Mouse (Mus musculus): ENCODE data around the gene Ppm1l.

DNA sequence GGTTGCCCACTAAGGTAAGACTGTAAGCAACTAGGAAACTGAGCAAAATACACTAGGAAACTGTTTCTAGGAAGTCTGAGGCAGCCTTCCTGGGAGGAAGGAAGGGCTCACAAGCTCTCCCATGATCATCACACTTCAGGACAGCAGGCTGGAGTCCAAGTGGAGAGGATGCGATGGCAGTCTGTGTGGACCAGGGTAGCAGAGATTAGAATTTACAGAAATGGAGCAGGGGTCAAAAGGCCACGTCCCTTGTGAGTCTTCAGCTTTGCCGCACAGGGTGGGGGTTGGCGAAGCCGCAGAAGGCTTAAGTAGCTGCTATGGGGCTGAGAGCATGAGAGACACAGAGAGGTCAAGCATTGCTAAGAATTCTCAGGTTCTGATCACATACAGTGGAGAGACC lies 245.0 kb downstream of the Ppm1l start:
- no peak for TF ChIP-seq CTCF (IDR thresholded peaks at IDR 0.05 in 2 of 3, conservative IDR thresholded peaks at IDR 0.05 in 1 of 3; ENCODE audit: control insufficient read depth in 1 of 3, insufficient read depth in 1 of 3, low read depth in 2 of 3, low read length in 3 of 3, poor library complexity in 1 of 3, severe bottlenecking in 1 of 3)
- TF ChIP-seq KAT2A (conservative IDR thresholded peaks at IDR 0.05; ENCODE audit: low read depth, low read length), result no peak
- TF ChIP-seq ELF1 (IDR thresholded peaks at IDR 0.05; ENCODE audit: low read depth, low read length), result no peak
- no peak for TF ChIP-seq MAFK (IDR thresholded peaks at IDR 0.05; ENCODE audit: borderline replicate concordance, low read depth, low read length)
- no peak for TF ChIP-seq USF1 (IDR thresholded peaks at IDR 0.05; ENCODE audit: low read depth, low read length)
- TF ChIP-seq CHD1 (IDR thresholded peaks at IDR 0.05; ENCODE audit: low read depth, low read length), result no peak
- no peak for TF ChIP-seq EP300 (IDR thresholded peaks at IDR 0.05; ENCODE audit: low read depth in 1 of 2, low read length in 2 of 2)
- no peak for TF ChIP-seq GABPA (IDR thresholded peaks at IDR 0.05; ENCODE audit: low read depth, low read length)
- no peak for TF ChIP-seq RCOR1 (IDR thresholded peaks at IDR 0.05; ENCODE audit: low read depth, low read length)
- TF ChIP-seq BHLHE40 (IDR thresholded peaks at IDR 0.05; ENCODE audit: borderline replicate concordance, low read depth, low read length), result no peak
- no peak for TF ChIP-seq E2F4 (IDR thresholded peaks at IDR 0.05; ENCODE audit: borderline replicate concordance, low read depth, low read length)
- no peak for TF ChIP-seq GATA1 (IDR thresholded peaks at IDR 0.05; ENCODE audit: low read depth, low read length)
- TF ChIP-seq POLR2A (IDR thresholded peaks at IDR 0.05; ENCODE audit: control insufficient read depth in 1 of 2, insufficient read depth in 1 of 2, low read depth in 1 of 2, low read length in 2 of 2, poor library complexity in 1 of 2), result no peak
